Mouse (Mus musculus) CH12.LX (cell line): Measurements from ENCODE around the gene March4. TPM values are rescaled to one million over a fixed set of nuclear protein-coding genes. Genes with fewer than 3 reads are reported as not detected.

Source experiments
- DNase-seq: peaks from one replicate; pipeline ENCODE4 v3.0.0-alpha.2; 2013; ENCODE audit errors: extremely low read depth
- H3K27ac ChIP-seq: 2 replicates; pipeline ENCODE4 v1.5.1; 2012; ENCODE audit warnings: low read depth, mild to moderate bottlenecking, control low read depth, moderate library complexity; ENCODE audit not compliant: insufficient read depth
- H3K27me3 ChIP-seq: replicated peaks from 2 replicates; pipeline ENCODE3; 2012; ENCODE audit warnings: inconsistent platforms
- H3K36me3 ChIP-seq, 2 experiments: replicated peaks in 1 of 2; 2 replicates each; pipeline versions ENCODE3 to v1.6.1; 2012; ENCODE audit warnings: inconsistent platforms in 1 of 2, low read length in 1 of 2, mild to moderate bottlenecking in 1 of 2, mixed read lengths in 1 of 2, moderate library complexity in 1 of 2; ENCODE audit not compliant: control insufficient read depth in 1 of 2, insufficient read depth in 1 of 2
- H3K4me1 ChIP-seq, 2 experiments: 2 replicates each; pipeline ENCODE4 v1.6.1; 2012; ENCODE audit warnings: inconsistent platforms in 1 of 2, moderate library complexity in 1 of 2; ENCODE audit not compliant: insufficient read depth in 2 of 2, control insufficient read depth in 1 of 2
- H3K4me2 ChIP-seq: 2 replicates; pipeline ENCODE4 v1.6.1; 2012; ENCODE audit warnings: low read depth, mild to moderate bottlenecking, control low read depth; ENCODE audit not compliant: poor library complexity, insufficient read depth, severe bottlenecking
- H3K4me3 ChIP-seq, 3 experiments: fragments of 150-350 bp in 1 of 3; sonication (generic) in 1 of 3; replicated peaks in 1 of 3; 2 replicates each; pipeline versions ENCODE3 to v1.5.1; 2011 to 2012; ENCODE audit warnings: low read depth in 2 of 3, low read length in 2 of 3, mild to moderate bottlenecking in 2 of 3, moderate library complexity in 2 of 3, control low read depth in 1 of 3, improper control_type of control experiment in 1 of 3, inconsistent platforms in 1 of 3, mixed read lengths in 1 of 3; ENCODE audit not compliant: poor library complexity in 1 of 3
- H3K79me2 ChIP-seq: replicated peaks from 2 replicates; pipeline ENCODE4 v1.6.1; 2012; ENCODE audit warnings: mild to moderate bottlenecking, moderate library complexity; ENCODE audit not compliant: control insufficient read depth, poor library complexity, insufficient read depth, severe bottlenecking; ENCODE audit errors: extremely low read depth
- H3K9ac ChIP-seq: 2 replicates; pipeline ENCODE4 v1.6.1; 2012; ENCODE audit warnings: low read depth, mild to moderate bottlenecking, control low read depth, moderate library complexity; ENCODE audit not compliant: insufficient read depth
- H3K9me3 ChIP-seq: replicated peaks from 2 replicates; pipeline ENCODE3; 2012; ENCODE audit warnings: low read length, inconsistent platforms, mixed read lengths
- CHD1 ChIP-seq: IDR thresholded peaks from 2 replicates; pipeline ENCODE4 v1.6.1; 2012; ENCODE audit warnings: low read depth, low read length, improper control_type of control experiment, inconsistent platforms
- CHD2 ChIP-seq: IDR thresholded peaks from 2 replicates; pipeline ENCODE4 v1.6.1; 2011; ENCODE audit warnings: low read length, improper control_type of control experiment
- CTCF ChIP-seq, 2 experiments: IDR thresholded peaks in 1 of 2; conservative IDR thresholded peaks in 1 of 2; 2 replicates each; pipeline ENCODE4 v1.5.1; 2011 to 2012; ENCODE audit warnings: low read depth in 2 of 2, low read length in 2 of 2, improper control_type of control experiment in 1 of 2, inconsistent platforms in 1 of 2, mild to moderate bottlenecking in 1 of 2, moderate library complexity in 1 of 2
- E2F4 ChIP-seq: IDR thresholded peaks from 2 replicates; pipeline ENCODE4 v1.6.1; 2011; ENCODE audit warnings: low read depth, low read length, improper control_type of control experiment; ENCODE audit not compliant: insufficient replicate concordance
- EP300 ChIP-seq: IDR thresholded peaks from 2 replicates; pipeline ENCODE4 v1.6.1; 2011; ENCODE audit warnings: low read length, improper control_type of control experiment
- HCFC1 ChIP-seq: IDR thresholded peaks from 2 replicates; pipeline ENCODE4 v1.6.1; 2012; ENCODE audit warnings: low read depth, mild to moderate bottlenecking, inconsistent platforms, low read length, improper control_type of control experiment
- IRF4 ChIP-seq: IDR thresholded peaks from 2 replicates; pipeline ENCODE4 v1.6.1; 2014; ENCODE audit warnings: low read depth, mild to moderate bottlenecking, inconsistent platforms, low read length, improper control_type of control experiment
- JUN ChIP-seq: IDR thresholded peaks from 2 replicates; pipeline ENCODE4 v1.6.1; 2011; ENCODE audit warnings: low read depth, mild to moderate bottlenecking, low read length, improper control_type of control experiment, moderate library complexity; ENCODE audit not compliant: insufficient read depth
- JUND ChIP-seq: conservative IDR thresholded peaks from 2 replicates; pipeline ENCODE4 v1.6.1; 2011; ENCODE audit warnings: low read depth, low read length, improper control_type of control experiment
- MAX ChIP-seq: IDR thresholded peaks from 2 replicates; pipeline ENCODE4 v1.6.1; 2011; ENCODE audit warnings: low read length, improper control_type of control experiment
- MEF2A ChIP-seq: IDR thresholded peaks from 2 replicates; pipeline ENCODE4 v1.6.1; 2014; ENCODE audit warnings: low read depth, mild to moderate bottlenecking, inconsistent platforms, low read length, improper control_type of control experiment, borderline replicate concordance
- NELFE ChIP-seq: IDR thresholded peaks from 2 replicates; pipeline ENCODE4 v1.6.1; 2011; ENCODE audit warnings: low read depth, low read length, improper control_type of control experiment
- PAX5 ChIP-seq: IDR thresholded peaks from 2 replicates; pipeline ENCODE4 v1.6.1; 2012; ENCODE audit warnings: low read length, inconsistent platforms, mixed read lengths
- SIN3A ChIP-seq: IDR thresholded peaks from 2 replicates; pipeline ENCODE4 v1.6.1; 2012; ENCODE audit warnings: low read length, improper control_type of control experiment, inconsistent platforms
- SMC3 ChIP-seq: IDR thresholded peaks from 2 replicates; pipeline ENCODE4 v1.6.1; 2011; ENCODE audit warnings: low read depth, low read length, improper control_type of control experiment
- USF1 ChIP-seq: IDR thresholded peaks from 2 replicates; pipeline ENCODE4 v1.6.1; 2014; ENCODE audit warnings: low read depth, mild to moderate bottlenecking, inconsistent platforms, low read length, improper control_type of control experiment
- dilution Hi-C: fragments of 300-500 bp; cut with MboI; formaldehyde crosslinking; loops from 2 replicates; pipeline ENCODE4 v1.14.3; 2020; ENCODE audit warnings: low sequenced_read_pairs; ENCODE audit not compliant: extremely low pct_unique_long_range_greater_than_20kb, extremely low pct_ligation_motif_present
- in situ Hi-C: fragments of 300-500 bp; cut with MboI; formaldehyde crosslinking; loops from 3 replicates; pipeline ENCODE4 v1.14.3; 2019; ENCODE audit warnings: low sequenced_read_pairs, low pct_ligation_motif_present, low pct_unique_long_range_greater_than_20kb, mixed read lengths
- polyA plus RNA-seq: library from polyadenylated mRNA; unstranded; fragments of >175 nt; gene quantifications from 2 replicates; pipeline ENCODE4 v1.2.1, GENCODE M21; 2012; ENCODE audit warnings: low read depth; ENCODE audit not compliant: insufficient read length
- total RNA-seq, 2 experiments: library from RNA; depleted of rRNA; stranded (reverse); fragments of 300-350 nt in 1 of 2; fragments of >200 nt in 1 of 2; gene quantifications; 2 replicates each; pipeline ENCODE4 v1.2.3; 2012 to 2014

The March4 gene
- total and polyA plus RNA-seq, 3 experiments: 0.04 TPM; not detected in 2

DNA sequence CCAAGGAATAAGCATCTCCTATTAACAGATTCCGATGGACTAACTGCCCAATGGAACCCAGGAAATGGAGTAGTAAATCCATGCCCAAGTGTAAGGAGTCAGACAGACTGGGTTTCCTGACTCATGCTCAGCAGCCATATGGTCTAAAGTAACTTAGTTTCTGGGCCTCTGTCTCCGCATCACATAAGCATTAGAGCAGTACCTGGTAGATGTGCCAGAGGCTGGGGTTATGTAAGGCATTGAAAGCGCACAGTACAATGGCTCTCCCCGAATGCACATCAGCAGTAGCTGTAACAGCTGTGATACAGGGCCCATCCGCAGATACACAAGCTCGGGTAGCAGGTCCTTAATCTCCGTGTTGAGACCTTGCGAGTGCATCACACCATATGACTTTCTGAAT, 125.6 kb downstream of the March4 start:
- no peak for DNase-seq
- peaks cover 4 to 14% of the 10 kb centered on the region in 2 experiments; a peak in 3 of 4 replicates for H3K4me1 ChIP-seq
- no peaks in the 10 kb centered on the region for H3K36me3 ChIP-seq
- H3K27me3 ChIP-seq: no peaks in the 10 kb centered on the region
- H3K79me2 ChIP-seq: no peaks in the 10 kb centered on the region
- no peak overlapping the region for H3K9ac ChIP-seq
- TF ChIP-seq E2F4 (no peak), NELFE (no peak), HCFC1 (no peak), USF1 (no peak), SMC3 (no peak)
- no peak overlapping the region for H3K27ac ChIP-seq
- in situ Hi-C loops: no loop called here
- no peak overlapping the region for H3K4me2 ChIP-seq
- no peak overlapping the region for H3K4me3 ChIP-seq
- H3K9me3 ChIP-seq: no peaks in the 10 kb centered on the region
- dilution Hi-C loops: no loop called here

GRCm38 (mm10) chr1:72409936-72410335, 126.8 kb downstream of the March4 start:
- dilution Hi-C loops: no loop called here
- no peak for DNase-seq
- Histone ChIP-seq H3K79me2 (no peaks in the 10 kb centered on the region), H3K9me3 (no peaks in the 10 kb centered on the region), H3K4me3 (no peak overlapping the region), H3K9ac (no peak overlapping the region), H3K36me3 (no peaks in the 10 kb centered on the region), H3K4me2 (no peak overlapping the region), H3K27ac (no peak overlapping the region), H3K27me3 (no peaks in the 10 kb centered on the region), H3K4me1 (peaks cover 4 to 5% of the 10 kb centered on the region in 2 experiments; a peak in 3 of 4 replicates)
- in situ Hi-C loops: no loop called here
- TF ChIP-seq NELFE (no peak), SIN3A (no peak), IRF4 (no peak), CHD2 (no peak), JUN (no peak), CTCF (conservative IDR thresholded peaks at IDR 0.05 in 1 of 2, IDR thresholded peaks at IDR 0.05 in 1 of 2; ENCODE audit: low read depth in 2 of 2, low read length in 2 of 2) (no peak), JUND (no peak), EP300 (no peak), MAX (no peak), PAX5 (no peak), SMC3 (no peak), CHD1 (no peak), MEF2A (no peak)
